Mouse (Mus musculus): Measurements from ENCODE around the gene Ak8.

- TF ChIP-seq CTCF (IDR thresholded peaks at IDR 0.05; ENCODE audit: insufficient read depth, low read length) (no peak), POLR2A (IDR thresholded peaks at IDR 0.05; ENCODE audit: borderline replicate concordance, extremely low read depth, low read depth, low read length) (no peak)
Observed at GRCm38 (mm10) chr2:28740159-28740558, 40.2 kb downstream of the Ak8 start.
